Mouse (Mus musculus) hindlimb bud, embryonic 11.5 days (tissue): ENCODE results near the gene Fmo5.

Experiments
- DNase-seq: peaks from one replicate; pipeline ENCODE4 v3.0.0-alpha.2; 2012; ENCODE audit warnings: low read depth, low spot score; ENCODE audit errors: extremely low spot score

Gene Fmo5

DNA sequence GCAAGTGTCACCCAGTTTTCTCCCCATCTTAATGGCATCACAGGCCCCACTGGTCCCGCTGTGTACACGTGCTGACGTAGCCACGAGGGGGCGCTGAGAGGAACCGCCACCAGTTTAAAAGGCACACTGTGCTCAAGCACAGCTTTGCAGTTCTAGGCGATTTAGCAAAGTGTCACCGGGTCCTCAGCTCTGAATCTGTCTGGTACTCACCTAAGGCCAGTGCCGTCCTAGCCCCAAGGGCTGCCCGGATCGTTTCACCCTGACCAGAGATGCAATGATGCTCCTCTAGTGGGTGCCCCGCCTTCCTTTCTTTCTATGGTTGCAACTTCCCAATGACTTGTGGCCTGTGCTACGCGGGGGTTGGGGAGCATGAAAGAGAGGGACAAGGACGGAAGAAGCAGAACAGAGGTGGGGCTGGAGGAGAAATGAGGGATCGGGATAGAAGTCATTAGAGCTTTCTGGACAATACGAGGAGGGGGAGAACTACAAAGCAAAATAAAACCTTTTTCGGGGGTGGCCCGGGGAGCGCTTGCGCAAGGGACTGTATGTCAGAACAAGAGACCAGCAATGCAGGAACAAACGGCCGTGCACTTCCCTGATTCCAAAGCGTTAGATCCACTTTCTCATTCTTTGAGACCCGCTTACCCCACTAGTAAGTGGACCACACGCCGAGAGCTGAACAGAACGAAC, 52.2 kb downstream of the Fmo5 start:
- no peak for DNase-seq

DNA sequence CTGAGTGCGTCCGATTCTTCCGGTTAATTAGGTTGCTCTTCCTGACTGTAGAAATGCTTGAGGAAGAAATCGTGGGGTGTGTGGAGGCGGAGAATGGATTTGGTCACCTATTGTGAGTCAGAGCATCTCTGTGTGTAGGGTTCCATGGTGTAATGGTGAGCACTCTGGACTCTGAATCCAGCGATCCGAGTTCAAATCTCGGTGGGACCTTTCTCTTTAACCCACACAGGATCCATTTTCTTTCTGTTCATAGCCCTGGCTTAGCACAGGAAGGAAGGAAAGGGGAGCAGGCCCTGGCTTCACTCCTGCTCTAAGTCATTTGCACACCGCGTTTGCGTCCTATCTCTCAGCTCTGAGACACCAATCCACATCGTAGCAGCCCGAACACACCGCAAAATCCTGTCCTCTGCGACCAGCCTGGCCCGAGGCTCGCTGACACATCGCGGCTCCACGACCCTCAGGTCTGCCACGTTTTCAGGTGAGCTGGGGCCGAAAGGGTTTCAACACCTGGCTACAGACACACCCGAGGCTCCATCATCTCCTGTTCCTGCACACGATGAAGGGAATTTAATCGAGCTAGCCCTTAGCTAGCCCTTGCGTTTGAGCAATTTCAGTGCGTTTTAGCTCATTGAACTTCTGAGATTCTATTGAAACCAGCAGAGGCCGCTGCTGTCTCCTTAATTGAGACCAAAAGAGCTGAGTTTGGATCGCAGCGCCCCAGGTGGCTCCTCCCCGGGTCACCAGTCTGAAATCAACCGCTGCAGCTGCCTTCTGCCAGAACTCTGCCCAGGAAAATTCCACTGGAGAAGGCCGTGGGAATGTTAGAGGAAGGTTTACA, 52.9 kb downstream of the Fmo5 start:
- DNase-seq: no peak

DNA sequence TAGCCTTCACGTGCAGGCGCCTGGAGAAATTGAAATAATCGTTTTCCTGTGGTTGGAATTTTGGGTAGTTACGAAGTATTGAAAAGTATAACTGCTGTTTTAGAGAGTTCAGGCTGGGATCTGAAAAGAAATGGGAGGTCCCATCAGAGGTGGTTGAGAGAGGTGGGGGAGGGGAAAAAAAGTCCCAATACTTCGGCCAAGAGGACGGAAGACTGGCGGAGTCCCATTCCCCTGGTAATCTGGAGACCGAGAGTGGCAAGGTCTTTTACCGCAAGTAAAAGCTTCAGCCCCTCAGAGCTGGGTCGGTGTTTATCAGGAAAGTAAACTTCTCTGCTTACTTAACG, 53.5 kb downstream of the Fmo5 start:
- DNase-seq: no peak

DNA sequence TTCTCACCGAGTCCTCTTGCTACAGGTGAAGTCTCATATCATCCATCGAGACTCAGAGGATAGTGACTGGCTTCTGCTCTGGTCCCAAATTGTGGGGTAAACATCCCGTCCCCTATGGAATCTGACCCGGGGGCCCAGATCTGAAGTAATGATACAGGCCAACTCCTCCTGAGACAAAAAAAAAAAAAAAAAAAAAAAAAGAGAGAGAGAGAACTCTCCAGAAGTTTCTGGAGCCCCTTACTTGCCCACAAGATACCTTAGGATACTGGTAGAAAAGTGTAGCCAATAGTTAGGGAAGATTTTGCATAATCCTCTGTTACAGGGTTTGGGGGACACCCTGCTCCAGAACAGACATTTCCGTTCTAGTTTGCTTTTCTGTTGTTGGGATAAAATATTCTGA, 54.0 kb downstream of the Fmo5 start:
- no peak for DNase-seq

DNA sequence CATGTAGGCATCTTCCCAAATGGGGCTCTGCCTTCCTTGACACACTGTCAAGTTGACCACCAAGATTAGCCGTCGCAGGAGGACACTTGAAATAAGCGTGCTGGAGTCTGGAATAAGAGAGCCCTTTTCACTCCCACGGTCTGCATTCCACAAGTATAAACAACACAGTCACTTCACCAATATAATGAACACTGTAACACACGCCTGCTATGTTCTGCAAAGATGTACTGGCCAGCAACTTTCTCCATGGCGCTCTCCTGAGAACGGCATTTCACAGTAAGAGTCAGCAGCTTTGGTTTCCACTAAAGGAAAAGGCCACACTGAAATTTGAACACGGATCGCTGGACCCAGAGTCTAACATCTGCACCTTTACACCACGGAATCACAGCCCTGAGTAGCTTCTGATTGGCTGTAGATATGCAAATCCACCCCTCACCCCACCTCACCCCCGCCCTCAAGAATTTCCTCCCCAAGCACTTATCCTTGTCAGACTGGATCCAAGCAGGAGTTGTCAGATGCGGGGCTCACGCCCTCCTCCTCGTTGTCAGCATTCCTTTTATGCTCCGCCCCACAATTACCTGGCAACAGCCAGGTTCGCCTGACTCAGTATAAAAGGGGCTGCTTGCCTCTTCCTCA, 55.1 kb downstream of the Fmo5 start:
- DNase-seq: no peak

DNA sequence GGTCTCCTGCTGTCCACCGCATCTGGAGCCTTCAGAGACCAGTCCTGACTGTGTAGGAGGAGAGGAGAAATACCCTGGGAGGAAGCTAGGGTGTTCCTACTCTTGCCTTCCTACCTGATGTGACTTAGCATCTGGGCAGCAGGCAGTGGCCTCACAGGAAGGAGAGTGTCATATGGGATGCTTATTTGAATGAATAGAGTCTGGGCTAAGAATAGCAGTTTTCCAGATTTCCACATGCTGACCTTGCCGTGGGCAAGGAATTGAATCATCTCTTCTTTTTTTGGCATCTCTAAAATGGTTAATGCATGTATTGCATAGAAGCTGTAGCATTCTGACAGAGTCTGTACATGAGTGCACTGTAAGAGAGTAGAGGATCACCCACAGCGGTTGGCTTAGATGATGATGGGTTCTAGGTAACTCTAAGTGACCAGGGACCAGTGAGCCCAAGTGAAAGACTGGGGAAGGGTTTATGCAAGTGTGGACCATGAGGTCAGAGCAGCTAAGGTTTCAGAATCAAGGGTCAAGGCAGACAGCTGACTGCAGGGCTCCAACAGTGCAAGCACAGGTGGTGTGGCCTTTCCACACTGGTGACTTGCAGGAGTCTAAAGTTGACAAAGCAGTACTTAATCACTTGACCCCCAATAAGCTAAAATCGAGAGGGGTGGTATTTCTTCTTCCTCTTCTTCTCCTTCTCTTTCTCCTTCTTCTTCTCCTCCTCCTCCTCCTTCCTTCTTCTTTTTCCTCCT, 57.9 kb downstream of the Fmo5 start:
- DNase-seq: no peak

DNA sequence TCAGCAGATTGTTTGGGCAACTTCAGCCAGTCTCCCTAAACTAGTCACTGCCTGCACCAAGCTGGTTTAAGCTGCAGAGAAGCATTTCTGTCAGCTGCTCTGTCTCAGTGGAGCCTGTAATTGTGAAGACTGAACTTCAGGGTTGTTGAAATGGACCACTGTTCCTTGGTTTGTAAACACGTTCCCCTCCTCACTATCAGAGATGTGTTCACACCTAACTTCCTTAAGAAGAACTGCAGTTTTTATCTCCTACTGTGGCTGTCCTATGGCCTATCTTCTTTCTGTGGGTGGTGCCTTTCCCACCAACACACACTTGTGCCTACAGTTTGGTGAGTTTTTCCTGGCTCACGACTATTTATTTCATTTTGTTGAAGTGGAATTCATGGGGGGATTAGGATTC, 60.7 kb downstream of the Fmo5 start:
- no peak for DNase-seq

DNA sequence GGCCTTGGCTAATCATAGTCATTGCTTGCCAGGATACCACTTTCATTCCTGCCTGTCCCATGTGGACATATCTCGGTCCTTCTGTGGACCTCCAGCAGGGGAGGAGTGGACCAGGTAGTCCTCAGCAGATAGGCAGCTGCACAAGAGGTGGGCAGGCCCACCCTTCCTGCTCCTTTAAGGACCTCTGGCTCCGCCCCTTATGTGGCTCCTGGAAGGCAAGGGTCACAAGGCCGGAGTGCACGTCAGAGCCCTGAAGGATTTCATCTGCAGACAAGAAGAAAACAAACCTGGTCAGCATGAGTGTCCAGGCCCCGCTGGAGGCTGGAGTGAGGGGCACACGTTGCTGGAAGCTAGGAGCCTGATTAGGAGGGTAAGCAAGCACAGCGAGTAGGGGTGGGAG, 62.0 kb downstream of the Fmo5 start:
- DNase-seq: no peak

DNA sequence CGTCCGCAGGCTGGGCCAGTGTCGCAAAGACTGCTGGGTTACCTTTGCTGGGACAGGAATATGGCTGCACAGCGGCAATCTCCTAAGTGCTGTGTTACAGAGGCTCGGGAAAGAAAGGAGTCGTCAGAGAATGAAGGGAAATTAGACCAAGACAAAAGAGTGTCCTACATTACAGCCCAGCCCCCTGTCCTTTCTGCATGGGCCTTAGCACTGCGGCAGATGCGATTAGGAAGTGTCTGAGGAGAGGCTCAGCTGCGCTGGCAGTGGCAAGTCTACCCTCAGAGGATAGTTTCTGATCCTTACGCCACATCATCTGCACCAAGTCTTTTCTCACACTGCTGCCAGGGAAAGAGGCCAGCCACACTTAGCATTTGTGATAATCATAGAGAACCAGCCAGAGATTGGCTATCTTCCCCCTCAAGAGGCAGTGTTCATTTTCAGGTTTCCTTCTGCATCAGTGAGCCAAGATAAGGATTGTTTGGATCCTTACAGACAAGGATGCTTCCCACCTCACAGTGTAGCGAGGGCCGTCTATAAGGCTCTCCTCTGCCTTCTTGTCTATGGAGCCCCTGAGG, 62.9 kb downstream of the Fmo5 start:
- DNase-seq: no peak

DNA sequence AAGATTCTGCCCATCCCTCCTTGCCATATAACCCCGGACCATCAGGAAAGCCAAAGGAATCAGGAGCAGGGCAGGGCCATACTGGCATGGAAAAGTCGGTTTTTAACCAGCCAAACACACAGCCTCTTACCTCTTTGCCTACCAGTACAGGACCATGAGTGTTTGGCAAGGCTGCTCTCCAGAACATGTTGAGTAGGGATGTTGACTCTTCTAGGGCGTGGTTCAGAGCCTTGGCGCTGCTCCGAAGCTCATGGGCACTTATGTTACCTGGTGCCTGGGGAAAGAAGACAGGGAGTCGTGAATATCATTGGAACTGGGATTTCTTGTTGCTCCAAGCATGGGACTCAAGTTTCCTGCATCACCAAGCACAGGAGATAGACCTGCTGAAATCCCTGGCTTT, 65.2 kb downstream of the Fmo5 start:
- DNase-seq: no peak

DNA sequence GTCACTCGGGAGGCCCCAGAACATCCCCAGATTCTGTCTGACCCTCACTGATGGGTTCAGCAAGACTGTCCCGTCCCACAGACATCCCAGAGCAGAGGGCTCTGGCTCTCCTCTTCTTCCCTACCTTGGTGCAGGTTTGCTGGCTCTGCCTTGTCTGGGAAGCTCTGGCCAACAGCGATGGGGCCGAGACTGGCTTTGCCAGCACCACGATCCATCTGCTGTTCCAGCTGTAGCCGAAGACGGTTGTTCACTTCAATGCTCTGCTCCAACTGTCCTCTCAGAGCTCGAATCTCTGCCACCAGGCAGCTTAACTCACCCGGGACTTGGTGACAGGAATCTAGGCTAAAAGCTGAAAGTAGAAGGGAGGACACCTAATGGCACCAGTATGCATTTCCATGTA, 68.3 kb downstream of the Fmo5 start:
- no peak for DNase-seq

DNA sequence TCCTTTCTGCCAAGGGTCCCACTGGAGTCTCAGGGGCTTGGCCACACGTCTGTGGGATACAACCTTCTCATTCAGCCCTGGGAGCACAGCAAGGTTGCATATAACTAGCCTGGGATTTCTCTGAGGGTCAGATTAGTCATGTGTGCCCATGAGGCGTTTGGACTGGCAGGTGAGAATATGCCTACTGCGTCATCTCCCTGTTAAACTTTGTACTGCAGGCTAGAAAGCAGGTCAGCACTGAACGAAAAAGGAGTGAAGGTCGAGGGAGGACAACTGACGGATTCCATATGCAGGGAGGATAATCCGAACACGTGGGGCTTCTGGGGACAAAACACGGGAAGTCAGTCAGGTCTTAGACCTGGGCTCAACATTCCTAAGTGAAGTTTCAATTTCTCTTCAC, 68.7 kb downstream of the Fmo5 start:
- DNase-seq: no peak

DNA sequence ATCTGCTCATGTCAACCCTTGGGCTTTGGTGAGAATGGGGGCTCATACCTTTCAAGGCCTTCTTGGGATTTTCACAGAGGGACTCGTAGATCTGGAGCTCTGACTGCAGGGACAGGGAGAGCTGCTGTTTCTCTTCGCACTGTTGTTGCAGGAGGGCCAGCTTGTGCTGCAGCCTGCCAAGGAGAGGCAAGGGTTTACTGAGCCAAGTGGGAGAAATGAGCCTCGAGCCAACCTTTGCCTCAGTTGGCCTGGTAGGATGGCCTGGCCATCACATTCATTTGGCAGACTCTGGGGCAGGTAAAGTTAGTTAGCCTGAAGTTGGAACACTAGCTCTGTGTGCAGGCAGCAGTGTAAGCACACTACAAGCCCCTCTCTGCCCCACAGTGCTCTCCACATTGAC, 70.5 kb downstream of the Fmo5 start:
- DNase-seq: no peak

DNA sequence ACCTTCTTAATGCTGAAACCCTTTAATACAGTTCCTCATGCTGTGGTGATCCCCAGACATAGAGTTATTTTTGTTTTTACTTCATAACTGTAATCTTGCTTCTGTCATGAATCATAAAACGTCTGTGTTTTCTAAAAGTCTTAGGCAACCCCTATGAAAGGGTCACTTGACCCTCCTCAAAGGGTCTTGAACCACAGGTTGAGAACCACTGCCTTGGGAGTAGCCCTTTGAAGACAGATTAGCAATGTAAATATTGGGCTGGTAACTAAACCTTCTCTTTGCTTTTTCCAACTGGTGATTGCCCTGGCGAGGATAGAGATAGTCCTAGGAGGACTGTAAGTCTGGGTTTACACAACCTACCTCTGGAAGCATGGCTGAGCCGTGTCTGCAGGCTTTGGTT, 72.6 kb downstream of the Fmo5 start:
- no peak for DNase-seq

DNA sequence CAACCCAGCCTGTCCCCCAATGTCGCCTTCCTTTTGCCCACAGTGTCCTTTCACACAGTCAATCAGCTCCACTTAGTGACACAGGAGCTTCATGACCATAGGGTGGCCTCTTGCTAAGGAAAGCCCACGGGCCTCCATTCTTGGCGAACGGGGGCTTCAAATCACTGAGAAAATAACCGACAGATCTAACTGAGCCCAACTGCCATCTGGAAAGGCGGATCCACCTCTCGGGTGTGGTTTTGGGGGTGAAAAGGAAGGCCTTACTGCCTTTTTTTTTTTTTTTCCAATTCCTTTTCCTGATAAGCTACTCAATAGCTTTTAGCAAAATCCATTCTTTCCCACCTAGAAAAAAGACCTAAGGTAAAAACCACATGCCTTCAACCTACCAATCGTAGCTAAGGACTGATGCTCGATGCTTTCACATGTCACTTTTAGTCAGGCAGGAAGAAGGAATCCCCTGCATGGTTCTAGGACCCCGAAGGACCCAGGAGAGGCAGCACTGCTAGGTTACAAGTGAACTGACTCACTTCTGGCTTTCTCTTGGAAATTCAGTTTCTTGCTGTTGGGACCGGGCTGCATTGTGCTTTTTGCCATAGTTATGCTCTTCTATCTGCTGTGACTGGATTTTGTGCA, 74.0 kb downstream of the Fmo5 start:
- DNase-seq: no peak
